Mouse (Mus musculus): ENCODE results near the gene Crip1. TPM values are rescaled to one million over a fixed set of nuclear protein-coding genes. Genes with fewer than 3 reads are reported as not detected.
"Not testable (repeated sequence)": the region's sequence is repeated elsewhere in the genome, so short reads cannot be mapped to it uniquely, and the experiment has no call there.

Crip1 gene
- total RNA-seq, 2 experiments from 2014 or later: 9.2 to 19.5 TPM

- no peak for DNase-seq (ENCODE audit: low spot score in 2 of 2)
These were observed 31.0 kb downstream of the Crip1 start for GRCm38 (mm10) chr12:113176960-113177725.

GRCm38 (mm10) chr12:113181020-113181419 lies 34.9 kb downstream of the Crip1 start:
- no peak for DNase-seq (ENCODE audit: low spot score in 2 of 2)

- no peak for DNase-seq (ENCODE audit: low spot score in 2 of 2)
These were observed 38.8 kb downstream of the Crip1 start for GRCm38 (mm10) chr12:113184945-113185344.

- DNase-seq (ENCODE audit: low spot score in 2 of 2): peak in 1 of 2 experiments; percentile 54
These were observed 39.6 kb downstream of the Crip1 start, which contains the start of gene Tmem121 for GRCm38 (mm10) chr12:113185442-113186291. TSS of gene Tmem121 (plus strand) at chr12:113185930.

GRCm38 (mm10) chr12:113186326-113187010 lies 40.4 kb downstream of the Crip1 start:
- no peak for DNase-seq (ENCODE audit: low spot score in 2 of 2)

- no peak for DNase-seq (ENCODE audit: low spot score in 2 of 2)
These were observed 40.9 kb downstream of the Crip1 start for GRCm38 (mm10) chr12:113187011-113187375.

GRCm38 (mm10) chr12:113187584-113188295 lies 41.6 kb downstream of the Crip1 start:
- DNase-seq (ENCODE audit: low spot score in 2 of 2): peak; percentile 91 to 93

- DNase-seq (ENCODE audit: low spot score in 2 of 2): no peak
These were observed 42.4 kb downstream of the Crip1 start for GRCm38 (mm10) chr12:113188349-113189055.

- DNase-seq (ENCODE audit: low spot score in 2 of 2): no peak
These were observed 47.3 kb downstream of the Crip1 start for GRCm38 (mm10) chr12:113193423-113193822.

- DNase-seq (ENCODE audit: low spot score in 2 of 2): not testable (repeated sequence)
These were observed 53.0 kb downstream of the Crip1 start for GRCm38 (mm10) chr12:113199132-113199531.

- DNase-seq (ENCODE audit: low spot score in 2 of 2): no peak
These were observed 55.2 kb downstream of the Crip1 start for GRCm38 (mm10) chr12:113201301-113201700.

- DNase-seq (ENCODE audit: low spot score in 2 of 2): no peak
These were observed 55.9 kb downstream of the Crip1 start for GRCm38 (mm10) chr12:113202008-113202407.

Other genes with a start within 250 kb of the Crip1 start
- 10 to 100 TPM; 45.2 to 50.8 TPM for gene Jag2, start 216.5 kb upstream of the Crip1 start, total RNA-seq (2021)
- gene Nudt14, start 204.2 kb upstream of the Crip1 start, total RNA-seq (2021): 10 to 100 TPM in 1 of 2 experiments, 1 to 10 TPM in 1; 7.5 to 11.1 TPM
- gene Btbd6, start 169.8 kb upstream of the Crip1 start, total RNA-seq (2021): 10 to 100 TPM; 47.1 to 47.2 TPM
- gene Brf1, start 145.6 kb upstream of the Crip1 start, total RNA-seq (2021): 10 to 100 TPM; 51.2 to 58.9 TPM
- gene Pacs2, start 131.8 kb upstream of the Crip1 start, total RNA-seq (2021): 100 to 1,000 TPM; 121 TPM
- under 1 TPM in 1 of 2 experiments, not detected in 1; 0.51 TPM for gene Tex22, start 71.8 kb upstream of the Crip1 start, total RNA-seq (2021)
- 10 to 100 TPM; 84.2 to 85.2 TPM for gene Mta1, start 48.0 kb upstream of the Crip1 start, total RNA-seq (2021)
- 100 to 1,000 TPM; 118 TPM for gene Crip2, start 6.1 kb upstream of the Crip1 start, total RNA-seq (2021)
- 1 to 10 TPM; 2.3 to 2.7 TPM for gene Tedc1, start 10.1 kb downstream of the Crip1 start, total RNA-seq (2021)
- 10 to 100 TPM; 23.2 to 24.0 TPM for gene Tmem121, start 39.6 kb downstream of the Crip1 start, total RNA-seq (2021)

Data from layer of hippocampus, postnatal 14 days (tissue).